25 mouse cellular contexts compared by ENCODE assay signal in the genomic region with DNA sequence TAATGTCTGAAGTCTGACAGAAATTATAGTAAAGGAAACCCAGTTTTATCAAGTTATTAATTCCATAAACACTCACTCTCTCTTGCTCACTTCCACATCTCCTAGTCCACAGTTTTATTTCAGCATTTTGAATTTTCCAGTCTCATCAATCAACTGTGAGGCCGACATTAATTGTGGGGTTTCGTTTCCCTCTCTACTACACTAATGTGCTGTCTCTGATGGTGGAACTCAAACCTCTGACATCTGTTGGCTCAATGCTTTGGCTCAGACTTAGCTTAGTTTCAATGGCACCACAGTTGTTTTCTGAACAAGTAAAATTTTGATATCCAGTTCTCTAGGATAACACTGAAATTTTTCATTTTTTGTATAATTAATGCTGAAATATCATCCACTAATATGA.
A peak's percentile ranks its signal among the peaks of the same experiment; 100 is the strongest.
DNase-seq lines count a peak whose midpoint lies in the region; ATAC-seq and TF ChIP-seq lines count a peak whose summit lies in the region.
"Had no signal": no experiment of that assay in that cellular context is flagged by ENCODE, and none has a peak within 500 bp of the region (broad histone marks: within the 10 kb centered on the region; RNA-seq: fewer than 3 reads in every experiment).

No protein-coding gene starts in this region.

- H3K4me1 ChIP-seq in lung, embryonic 14.5 days (ENCODE audit: insufficient read depth) = no peaks in the 10 kb centered on the region
- no peaks in the 10 kb centered on the region for H3K4me1 ChIP-seq in lung, postnatal 0 days (ENCODE audit: insufficient read depth, low read depth, low read length)
- no peaks in the 10 kb centered on the region for H3K4me1 ChIP-seq in embryonic fibroblast, embryonic 13.5 days (ENCODE audit: control insufficient read depth, insufficient read depth, low read length)
- H3K4me1 ChIP-seq: embryonic facial prominence, embryonic 10.5 days; embryonic facial prominence, embryonic 12.5 days; forebrain, embryonic 13.5 days; forebrain, embryonic 15.5 days had no signal

- no peaks in the 10 kb centered on the region for H3K27me3 ChIP-seq in lung, embryonic 14.5 days (ENCODE audit: insufficient read depth, low read length)
- no peaks in the 10 kb centered on the region for H3K27me3 ChIP-seq in lung, postnatal 0 days (replicated peaks; ENCODE audit: insufficient read depth, low read length)
- H3K27me3 ChIP-seq: CH12.LX; embryonic facial prominence, embryonic 12.5 days; forebrain, embryonic 13.5 days; forebrain, embryonic 15.5 days had no signal

- peak; percentile 66; the same call in 1 of the 2 replicates for ATAC-seq in lung, embryonic 14.5 days (ENCODE audit: insufficient read depth)
- ATAC-seq in lung, postnatal 0 days = no peak
- ATAC-seq: activated CD4-positive, CD25-positive, alpha-beta regulatory T cell, adult 4 months; CD4-positive, CD25-positive, alpha-beta regulatory T cell, adult 4 months; forebrain, embryonic 13.5 days; forebrain, embryonic 15.5 days; forebrain, postnatal 0 days; Patski had no signal

- H3K4me2 ChIP-seq in lung, embryonic 14.5 days = no peak overlapping the region
- no peak overlapping the region for H3K4me2 ChIP-seq in lung, postnatal 0 days (replicated peaks; ENCODE audit: low read depth, low read length)
- H3K4me2 ChIP-seq: embryonic facial prominence, embryonic 12.5 days; forebrain, embryonic 13.5 days; forebrain, embryonic 15.5 days had no signal

- no peaks in the 10 kb centered on the region for H3K36me3 ChIP-seq in lung, embryonic 14.5 days (ENCODE audit: insufficient read depth)
- H3K36me3 ChIP-seq in lung, postnatal 0 days (ENCODE audit: insufficient read depth, low read length) = no peaks in the 10 kb centered on the region
- H3K36me3 ChIP-seq: embryonic facial prominence, embryonic 10.5 days; embryonic facial prominence, embryonic 12.5 days; forebrain, embryonic 15.5 days; G1E had no signal

- no peak overlapping the region for H3K27ac ChIP-seq in lung, embryonic 14.5 days (ENCODE audit: low read depth)
- H3K27ac ChIP-seq in lung, postnatal 0 days (ENCODE audit: low read length) = no peak overlapping the region
- peak overlapping the region; percentile 50 for H3K27ac ChIP-seq in embryonic fibroblast, embryonic 13.5 days (ENCODE audit: insufficient read depth, low read length)
- H3K27ac ChIP-seq: embryonic facial prominence, embryonic 10.5 days; embryonic facial prominence, embryonic 12.5 days; forebrain, embryonic 13.5 days; forebrain, embryonic 15.5 days had no signal

- no peak for TF ChIP-seq EP300 in lung, postnatal 0 days (IDR thresholded peaks at IDR 0.05)

- peak; percentile 62 for DNase-seq in lung, embryonic 14.5 days
- DNase-seq in lung, postnatal 0 days (ENCODE audit: low spot score) = no peak
- peak; percentile 8 for DNase-seq in forelimb bud, embryonic 11.5 days (ENCODE audit: low read depth, low spot score)
- no peak for DNase-seq in right cerebral cortex, postnatal 25 days
- DNase-seq: adrenal gland, adult 8-10 months; adrenal gland, postnatal 14 days; adrenal gland, postnatal 36 days; B cell, adult 2 months; cerebellum, adult 11-12 months; cerebellum, adult 2 months; cerebellum, adult 9-10 months; cerebellum, postnatal 10 days; cerebellum, postnatal 25 days; forebrain, postnatal 0 days had no signal

- no peak for TF ChIP-seq CTCF in lung, embryonic 14.5 days (IDR thresholded peaks at IDR 0.05; ENCODE audit: low read depth)
- TF ChIP-seq CTCF in lung, postnatal 0 days (IDR thresholded peaks at IDR 0.05) = no peak
- TF ChIP-seq CTCF in embryonic fibroblast, embryonic 13.5 days (IDR thresholded peaks at IDR 0.05; ENCODE audit: borderline replicate concordance, insufficient read depth, low read length) = no peak

- H3K4me3 ChIP-seq in lung, embryonic 14.5 days (ENCODE audit: low read depth, low read length) = no peak overlapping the region
- H3K4me3 ChIP-seq in lung, postnatal 0 days (ENCODE audit: low read depth, low read length) = no peak overlapping the region
- no peak overlapping the region for H3K4me3 ChIP-seq in embryonic fibroblast, embryonic 13.5 days (ENCODE audit: insufficient read depth, low read length)
- H3K4me3 ChIP-seq: embryonic facial prominence, embryonic 10.5 days; embryonic facial prominence, embryonic 12.5 days; erythroblast, embryonic 14.5 days; forebrain, embryonic 13.5 days; forebrain, embryonic 15.5 days had no signal

- WGBS in lung, embryonic 14.5 days = 26% methylated on average over 2 of the region's 2 CpGs
- WGBS in lung, postnatal 0 days = 35% methylated on average over 2 of the region's 2 CpGs

- H3K9me3 ChIP-seq in lung, embryonic 14.5 days (ENCODE audit: low read depth, low read length) = no peaks in the 10 kb centered on the region
- no peaks in the 10 kb centered on the region for H3K9me3 ChIP-seq in lung, postnatal 0 days (ENCODE audit: low read length)
- H3K9me3 ChIP-seq: embryonic facial prominence, embryonic 10.5 days; embryonic facial prominence, embryonic 12.5 days; forebrain, embryonic 13.5 days; forebrain, embryonic 15.5 days; G1E had no signal

- TF ChIP-seq POLR2A in embryonic fibroblast, embryonic 13.5 days (IDR thresholded peaks at IDR 0.05; ENCODE audit: low read depth, low read length) = no peak

- H3K9ac ChIP-seq in lung, embryonic 14.5 days = no peak overlapping the region
- H3K9ac ChIP-seq in lung, postnatal 0 days (replicated peaks; ENCODE audit: low read depth) = no peak overlapping the region
- H3K9ac ChIP-seq: embryonic facial prominence, embryonic 12.5 days; forebrain, embryonic 13.5 days; forebrain, embryonic 15.5 days; forebrain, postnatal 0 days had no signal

Comparison
In these comparisons a context has a peak if more than half of its experiments do, and no peak if none do; other contexts are left out.
1. DNase-seq: peak in lung, embryonic 14.5 days (single experiment) and forelimb bud, embryonic 11.5 days (single experiment); none in lung, postnatal 0 days (single experiment) and right cerebral cortex, postnatal 25 days (single experiment).